Mouse (Mus musculus) frontal cortex, postnatal 14 days (tissue): ENCODE measurements around the gene Gm4133.
"Not testable (repeated sequence)": the region's sequence is repeated elsewhere in the genome, so short reads cannot be mapped to it uniquely, and the experiment has no call there.

Experiments used
- DNase-seq, 2 experiments: peaks; one replicate each; pipeline ENCODE4 v3.0.0; 2022; ENCODE audit warnings: low spot score in 2 of 2

The Gm4133 gene

DNA sequence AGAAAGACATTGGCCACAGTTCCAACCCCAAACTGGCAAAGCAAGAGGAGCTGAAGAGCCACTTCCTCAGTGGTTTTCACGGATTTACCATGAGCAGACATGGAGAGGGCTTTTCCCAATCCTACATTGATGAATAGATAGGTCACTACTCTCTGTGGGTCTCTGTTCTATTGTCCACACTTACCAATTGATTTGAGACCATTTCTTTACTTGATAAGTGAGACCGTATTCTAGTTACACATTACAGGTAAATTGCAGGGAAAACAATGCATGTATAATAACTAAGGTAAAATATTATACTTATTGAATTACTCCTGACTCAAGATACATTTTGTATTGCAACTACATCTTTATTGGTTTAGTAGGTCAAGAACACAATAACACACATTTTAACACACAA, at the start of gene Gm4133:
Gm4133 (minus strand) TSS at position 101 of the 400 bp plus-strand sequence.
- DNase-seq: not testable (repeated sequence)

GRCm38 (mm10) chr7:20375310-20375709, 41.4 kb upstream of the Gm4133 start, which contains the start of gene Gm5728:
Gm5728 (minus strand) TSS chr7:20375410.
- not testable (repeated sequence) for DNase-seq
